Mouse (Mus musculus): ENCODE measurements around the gene Cpne8.

Gene Cpne8

DNA sequence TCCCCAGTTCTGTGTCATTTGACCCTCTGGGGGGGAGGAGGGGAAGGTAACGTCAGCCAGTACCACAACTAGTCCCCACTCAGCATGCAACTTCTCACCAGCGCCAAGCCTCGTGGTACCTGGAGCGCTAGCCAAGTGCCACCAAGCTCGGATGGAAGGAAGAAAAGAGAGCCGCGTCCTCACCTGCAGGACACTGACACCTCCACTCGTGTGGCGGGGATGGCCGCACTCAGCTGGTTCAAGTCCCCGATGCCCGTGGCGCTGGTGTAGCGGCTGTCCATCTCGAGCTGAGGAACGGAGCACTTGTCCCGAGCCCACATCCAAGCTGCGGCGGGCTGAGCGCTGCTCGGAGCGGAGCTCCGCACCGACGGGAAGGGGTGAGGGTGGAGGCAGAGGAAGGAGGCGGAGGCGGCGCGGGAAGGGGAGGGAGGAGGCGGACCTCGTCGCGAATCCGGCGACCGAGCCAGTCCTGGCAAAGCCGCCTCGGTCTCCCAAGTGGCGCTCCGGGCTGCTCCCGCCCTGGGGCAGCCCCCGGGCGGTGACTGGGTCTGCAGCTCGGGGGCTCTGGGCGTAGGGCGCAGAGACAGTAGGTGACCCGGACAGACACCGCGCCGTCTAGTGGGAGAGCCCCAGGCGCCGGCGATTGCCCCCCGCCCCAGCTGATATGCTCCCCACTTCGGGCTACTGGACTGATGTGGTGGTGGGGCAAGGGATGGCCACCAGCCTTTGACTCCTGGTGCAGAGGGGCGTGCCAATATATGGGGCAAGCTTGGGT, at the start of gene Cpne8:
Gene Cpne8 (minus strand): TSS at position 448 of the 775 bp plus-strand sequence.
- peak; percentile 35 for DNase-seq (ENCODE audit: low spot score)

DNA sequence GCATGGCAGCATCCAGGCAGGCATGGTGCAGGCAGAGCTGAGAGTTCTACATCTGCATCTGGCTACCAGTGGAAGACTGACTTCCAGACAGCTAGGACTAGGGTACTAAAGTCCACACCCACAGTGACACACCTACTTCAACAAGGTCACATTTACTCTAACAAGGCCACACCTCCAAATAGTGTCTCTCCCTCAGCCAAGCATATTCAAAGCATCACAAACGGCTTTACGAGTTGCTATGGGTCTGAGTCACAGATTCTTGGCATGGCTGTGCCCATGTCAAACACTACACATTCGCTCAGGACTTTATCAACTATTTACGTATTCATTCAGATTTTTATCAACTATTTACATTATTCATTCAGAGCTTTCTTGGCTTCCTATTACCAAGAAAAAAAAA, 38.5 kb upstream of the Cpne8 start:
- no peak for DNase-seq (ENCODE audit: low spot score)

DNA sequence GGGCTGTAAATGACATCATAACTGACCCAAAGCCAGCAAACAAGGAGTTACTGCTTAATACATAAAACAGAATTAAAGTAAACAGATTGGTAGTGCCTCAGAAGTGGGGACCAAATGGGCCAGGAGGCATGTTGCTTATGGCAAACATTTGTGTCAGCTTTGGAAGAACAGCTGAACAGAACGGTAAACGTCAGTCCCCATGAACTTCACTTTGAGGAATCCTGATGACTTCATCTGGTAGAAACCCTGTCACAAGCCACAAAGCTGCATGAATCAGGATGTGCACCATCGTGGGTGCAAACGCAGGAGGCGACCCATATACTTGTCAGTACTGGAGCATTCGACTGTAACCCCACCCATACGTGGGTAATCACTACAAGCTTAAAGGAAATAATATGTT, 30.1 kb upstream of the Cpne8 start:
- no peak for DNase-seq (ENCODE audit: low spot score)

DNA sequence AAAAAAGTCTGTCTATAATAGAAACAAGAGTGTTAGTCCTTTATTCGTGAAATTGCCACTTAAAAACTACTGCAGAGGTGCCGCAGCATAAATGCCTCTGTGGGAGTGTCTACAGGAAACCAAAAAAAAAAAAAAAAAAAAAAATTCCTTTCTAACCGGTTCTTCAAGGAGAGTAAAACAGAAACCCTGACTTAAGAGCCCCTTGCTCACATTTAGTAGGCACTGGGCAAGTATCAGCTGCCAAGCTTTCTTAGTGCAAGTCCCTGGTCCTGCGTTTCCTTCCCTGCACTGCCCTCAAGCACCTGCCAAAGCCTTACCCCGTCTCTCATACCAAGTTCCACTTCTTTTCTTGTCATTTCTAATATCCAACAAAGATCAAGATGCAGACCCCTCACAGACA, 25.1 kb upstream of the Cpne8 start:
- no peak for DNase-seq (ENCODE audit: low spot score)

DNA sequence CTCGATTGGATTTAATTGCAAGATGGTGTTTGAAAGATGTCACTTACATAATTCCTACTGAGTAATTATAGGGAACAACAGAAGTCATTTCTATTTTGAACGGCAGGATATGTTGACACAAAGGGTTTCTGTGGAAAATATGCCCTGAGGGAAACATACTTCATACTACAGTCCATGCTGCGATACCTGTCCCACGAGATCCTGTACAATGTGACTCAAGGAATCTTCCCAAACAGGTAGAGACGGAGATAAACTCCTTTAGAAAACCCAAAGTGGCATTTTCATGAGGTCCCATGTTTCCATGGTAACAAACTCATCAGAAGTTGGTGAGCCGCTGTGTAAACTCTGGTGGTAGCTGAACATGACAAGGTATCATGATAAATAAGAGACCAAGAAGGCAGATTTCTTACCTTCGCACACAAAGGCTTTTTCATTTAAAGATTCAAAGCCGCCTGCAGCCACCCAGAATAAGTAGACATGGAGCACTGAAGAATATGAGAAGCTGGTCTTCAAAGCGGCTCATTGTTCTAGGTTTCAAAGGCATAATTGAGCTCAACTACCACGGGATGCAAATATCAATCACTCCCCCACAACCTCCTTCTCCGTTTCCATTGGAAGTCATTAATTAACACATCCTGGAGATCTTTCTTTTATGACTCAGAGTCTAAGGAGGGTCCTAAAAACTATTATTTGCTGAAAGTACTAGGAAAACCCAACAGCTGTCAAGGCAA, 24.4 kb upstream of the Cpne8 start:
- DNase-seq (ENCODE audit: low spot score): no peak

DNA sequence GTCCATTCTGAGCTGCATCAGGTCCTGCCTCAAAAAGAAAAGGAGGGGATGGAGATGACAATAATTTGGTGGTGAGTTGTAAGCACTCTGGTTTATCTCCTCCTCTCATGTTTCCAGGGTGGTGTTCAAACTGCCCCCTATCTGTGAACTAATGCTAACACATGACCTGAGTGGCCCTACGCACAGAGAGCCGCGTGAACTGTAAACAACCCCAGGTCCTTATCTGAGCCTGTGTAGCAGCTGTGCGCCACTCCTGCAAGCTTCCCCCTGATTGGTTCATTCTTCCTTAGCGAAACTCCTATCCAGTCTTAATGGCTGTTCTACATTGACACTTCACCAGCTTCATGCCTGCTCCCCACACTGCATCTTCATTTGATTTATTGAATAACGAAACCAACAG, 7.5 kb upstream of the Cpne8 start:
- DNase-seq (ENCODE audit: low spot score): no peak

DNA sequence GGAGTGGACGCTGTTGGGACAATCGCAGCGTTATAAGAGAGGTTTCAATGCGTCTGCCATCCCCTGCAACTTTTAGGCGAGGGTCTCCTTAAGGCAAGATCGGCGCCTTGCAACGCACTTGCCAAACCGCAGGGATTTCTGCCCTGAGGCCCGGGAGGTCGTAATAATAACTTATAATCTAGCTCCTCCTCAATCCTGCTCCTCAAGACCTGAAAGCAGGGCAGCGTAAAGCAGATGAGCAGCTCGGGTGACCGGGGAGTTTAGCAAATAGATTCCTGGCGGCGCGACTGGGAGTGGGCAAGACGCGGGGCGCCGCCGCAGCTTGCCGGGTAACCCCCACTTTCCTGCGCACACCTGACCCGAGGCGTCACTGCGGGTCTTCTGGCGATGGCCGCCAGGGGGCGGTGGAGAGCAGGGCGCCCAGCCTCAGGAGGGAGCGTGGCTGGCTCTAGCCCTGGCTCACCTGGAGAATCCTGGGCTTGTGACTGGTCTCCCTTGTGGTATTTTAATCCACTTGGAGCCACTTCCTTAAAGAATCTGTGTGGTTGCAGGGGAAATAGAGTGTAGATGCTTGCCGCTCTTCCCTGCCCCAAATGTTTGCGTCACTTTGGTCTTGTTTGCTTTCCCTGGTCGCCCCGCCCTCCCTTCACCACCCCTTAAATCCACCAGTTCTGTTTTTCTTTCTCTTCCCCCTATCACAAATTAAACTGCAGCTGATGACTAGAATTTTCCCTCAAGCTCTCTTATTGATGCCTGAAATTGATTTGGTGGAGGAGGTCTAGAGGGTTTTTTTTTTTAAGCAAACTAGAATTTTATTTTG, 738 bp upstream of the Cpne8 start:
- peak; percentile 24 for DNase-seq (ENCODE audit: low spot score)

DNA sequence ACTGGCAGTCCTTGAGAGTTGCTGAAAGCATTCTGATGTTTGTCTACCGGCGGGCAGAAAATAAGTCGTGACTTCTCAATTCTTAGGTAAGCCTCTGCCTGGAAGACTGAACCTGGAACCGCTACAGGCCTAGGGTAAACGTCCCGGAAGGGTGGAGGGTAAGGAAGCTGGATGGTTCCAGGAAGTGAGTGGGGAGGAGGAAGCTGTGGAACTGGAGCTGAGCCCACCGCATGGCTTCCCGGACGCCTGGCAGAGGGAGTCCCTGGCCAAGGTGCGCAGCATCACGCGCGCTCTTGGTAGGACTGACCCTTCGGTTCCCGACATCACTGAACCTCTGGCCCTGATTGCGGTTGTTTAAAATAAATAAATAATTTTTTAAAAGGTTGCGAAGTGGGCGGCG, 744 bp downstream of the Cpne8 start:
- DNase-seq (ENCODE audit: low spot score): no peak

DNA sequence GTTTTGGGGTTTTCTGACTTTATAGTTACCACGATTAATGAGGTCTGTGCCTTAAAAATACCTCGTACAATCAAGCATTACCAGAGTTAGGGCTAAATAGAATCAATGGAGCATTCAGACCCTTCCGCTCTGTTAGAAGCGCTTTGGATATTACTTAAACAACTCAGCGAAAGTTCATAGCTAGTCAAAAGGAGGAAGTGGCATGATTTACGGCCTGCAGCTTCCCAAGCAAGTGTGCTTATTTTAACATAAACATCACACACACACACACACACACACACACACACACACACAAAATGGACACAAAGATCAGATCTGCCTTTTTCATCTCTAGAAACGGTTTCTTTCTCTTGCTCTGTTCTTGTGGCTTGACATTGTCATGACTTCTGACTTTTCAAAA, 9.7 kb downstream of the Cpne8 start:
- DNase-seq (ENCODE audit: low spot score): no peak

DNA sequence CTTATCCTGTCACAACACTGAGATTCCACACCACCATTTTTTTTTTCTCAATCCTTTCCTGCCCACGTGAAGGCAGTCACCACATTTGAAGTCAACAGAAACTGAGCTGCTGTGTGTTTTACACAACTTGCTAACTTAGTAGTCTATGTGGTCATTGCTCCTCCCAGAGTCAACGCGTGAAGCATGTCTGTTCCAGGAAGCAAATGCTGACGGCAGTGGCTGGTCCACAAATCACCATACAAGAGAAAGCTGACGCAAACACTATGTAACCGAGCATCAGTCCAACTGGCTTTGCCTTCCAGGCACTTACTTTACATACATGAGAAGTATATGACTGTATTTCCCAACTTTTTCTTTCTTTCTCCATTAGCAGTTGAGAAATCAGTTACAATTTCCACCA, 12.3 kb downstream of the Cpne8 start:
- no peak for DNase-seq (ENCODE audit: low spot score)

DNA sequence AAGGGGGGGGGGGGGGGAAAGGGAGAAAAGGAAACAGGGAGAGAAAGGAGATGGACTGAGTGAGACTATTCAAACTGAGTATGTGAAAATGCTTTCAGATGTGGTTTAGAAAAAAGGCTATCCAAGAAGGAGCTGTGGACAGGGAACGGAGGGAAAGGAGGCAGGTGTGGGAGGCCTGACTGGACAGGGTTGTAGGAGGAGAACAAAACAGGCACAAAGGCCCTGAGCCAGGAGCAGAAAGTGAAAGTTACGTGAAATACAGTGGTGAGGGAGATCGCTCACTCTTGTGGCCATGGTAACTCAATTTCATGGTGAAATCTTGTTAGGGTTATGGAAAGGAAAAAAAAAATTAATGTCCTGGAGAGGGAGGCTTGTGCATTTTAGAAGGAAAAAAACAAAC, 14.6 kb downstream of the Cpne8 start:
- no peak for DNase-seq (ENCODE audit: low spot score)

DNA sequence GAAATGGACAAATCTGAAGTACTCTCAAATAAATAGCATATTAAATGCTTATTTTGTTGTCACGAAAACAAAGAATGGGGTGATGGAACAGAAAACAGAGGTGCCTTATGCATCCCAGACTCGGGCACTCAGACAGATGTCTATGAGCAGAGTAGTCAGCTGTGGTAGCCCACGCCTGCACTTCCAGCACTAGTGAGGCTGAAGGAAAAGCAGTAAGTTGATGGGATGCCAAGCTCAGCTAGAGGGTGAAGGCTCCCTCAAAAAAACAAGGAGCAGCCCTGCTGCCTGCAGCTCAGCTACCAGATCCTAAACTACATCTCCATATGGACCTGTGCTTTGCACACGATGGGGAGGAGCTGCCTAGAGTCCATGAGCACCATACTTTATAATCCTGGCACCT, 15.6 kb downstream of the Cpne8 start:
- DNase-seq (ENCODE audit: low spot score): no peak

DNA sequence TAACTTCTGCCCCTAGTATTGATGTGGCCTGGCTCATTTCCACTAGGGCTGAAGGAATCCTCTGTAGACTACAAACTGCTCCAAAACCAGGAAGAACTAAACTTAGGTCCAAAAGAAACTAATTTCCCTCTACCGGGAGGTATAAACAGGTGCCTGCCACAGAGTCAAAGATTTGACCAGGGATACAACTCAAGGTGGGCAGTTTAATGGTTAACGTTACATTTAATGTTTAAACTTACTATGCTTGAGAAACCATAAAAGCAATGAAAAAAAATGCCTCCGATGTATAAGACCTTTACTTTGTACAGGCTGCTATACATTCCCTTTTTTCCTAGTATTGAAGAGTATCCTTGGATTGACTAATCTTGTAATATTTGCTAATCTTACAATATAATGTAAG, 18.5 kb downstream of the Cpne8 start:
- no peak for DNase-seq (ENCODE audit: low spot score)

DNA sequence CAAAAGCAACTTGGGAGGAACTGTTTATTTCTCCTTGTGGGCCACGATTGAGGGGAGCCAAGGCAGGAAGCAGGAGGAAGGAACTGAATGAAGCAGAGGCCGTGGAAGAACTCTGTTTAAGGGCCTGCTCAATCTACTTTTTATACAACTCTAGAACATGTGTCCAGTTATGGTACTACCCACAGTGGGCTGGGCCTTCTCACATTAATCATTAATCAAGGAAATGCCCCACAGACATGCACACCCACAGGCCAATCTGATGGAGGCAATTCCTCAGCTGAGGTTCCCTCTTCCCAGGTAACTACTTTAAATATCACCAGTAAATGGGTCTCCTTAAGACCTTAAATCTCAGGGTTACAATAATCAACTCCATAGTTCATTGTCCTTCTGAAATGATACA, 21.2 kb downstream of the Cpne8 start:
- no peak for DNase-seq (ENCODE audit: low spot score)

DNA sequence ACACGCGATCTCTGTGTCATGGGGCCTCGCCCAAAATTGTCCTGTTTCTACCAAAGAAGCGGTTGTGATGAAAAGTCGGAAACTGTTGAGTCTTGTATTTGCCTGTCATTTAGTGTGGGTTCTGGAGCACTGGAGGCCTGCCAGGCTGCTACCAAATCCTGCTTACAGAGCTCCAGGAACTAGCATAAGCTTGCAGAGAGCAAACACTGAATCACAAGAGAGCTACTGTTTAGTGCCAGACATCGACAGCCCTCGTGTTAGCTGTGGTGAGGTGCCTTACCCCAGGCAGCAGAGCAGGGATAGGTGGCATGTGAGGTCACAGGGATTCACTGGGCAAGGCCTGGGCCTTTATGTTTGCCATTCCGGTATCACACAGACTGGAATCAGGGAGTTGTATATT, 22.7 kb downstream of the Cpne8 start:
- DNase-seq (ENCODE audit: low spot score): no peak

DNA sequence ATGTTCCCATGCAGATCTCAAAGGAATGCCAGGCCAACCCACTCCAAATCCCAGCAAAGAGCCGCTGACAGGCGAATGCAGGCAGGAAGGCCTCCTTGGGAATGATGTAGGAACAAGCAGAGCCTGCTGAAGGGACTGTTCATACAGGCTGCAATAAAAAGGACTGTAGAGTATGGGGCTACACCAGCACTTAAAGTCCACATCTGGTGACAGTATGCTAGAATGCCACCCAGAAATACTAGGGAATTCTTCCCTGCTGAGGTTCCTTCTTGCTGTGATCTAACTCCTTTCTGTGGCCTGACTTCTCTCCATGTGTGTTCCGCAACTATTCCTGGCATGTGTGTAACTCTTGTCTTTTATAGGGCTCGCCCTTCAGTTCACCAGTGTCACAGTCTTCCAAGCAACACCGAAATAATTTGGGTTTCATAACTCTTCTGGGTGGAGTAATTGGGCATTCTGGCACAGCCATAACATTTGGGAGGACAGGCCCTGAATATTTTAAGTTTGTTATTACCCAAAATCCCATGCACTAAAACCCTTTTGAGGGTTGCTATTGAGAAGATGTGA, 32.1 kb downstream of the Cpne8 start:
- DNase-seq (ENCODE audit: low spot score): no peak

DNA sequence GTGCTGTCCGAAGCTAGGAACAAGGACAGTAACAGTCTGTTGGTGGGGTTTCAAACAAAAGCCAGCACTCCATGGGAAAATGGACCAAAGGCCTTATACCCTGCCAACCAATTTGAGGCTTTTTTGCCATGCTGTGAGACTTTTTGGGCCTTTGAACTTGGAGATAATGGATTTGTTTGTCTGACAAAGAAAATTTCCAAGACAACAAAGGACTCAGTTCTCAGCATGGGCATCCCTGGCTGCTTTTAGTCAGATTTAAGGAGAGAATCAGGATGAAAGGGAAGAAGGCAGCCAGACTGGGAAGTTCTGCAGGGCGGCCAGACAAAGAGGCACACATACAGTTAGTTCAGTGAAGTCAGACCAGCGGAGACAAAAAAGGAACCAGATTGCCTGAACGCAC, 32.9 kb downstream of the Cpne8 start:
- no peak for DNase-seq (ENCODE audit: low spot score)

DNA sequence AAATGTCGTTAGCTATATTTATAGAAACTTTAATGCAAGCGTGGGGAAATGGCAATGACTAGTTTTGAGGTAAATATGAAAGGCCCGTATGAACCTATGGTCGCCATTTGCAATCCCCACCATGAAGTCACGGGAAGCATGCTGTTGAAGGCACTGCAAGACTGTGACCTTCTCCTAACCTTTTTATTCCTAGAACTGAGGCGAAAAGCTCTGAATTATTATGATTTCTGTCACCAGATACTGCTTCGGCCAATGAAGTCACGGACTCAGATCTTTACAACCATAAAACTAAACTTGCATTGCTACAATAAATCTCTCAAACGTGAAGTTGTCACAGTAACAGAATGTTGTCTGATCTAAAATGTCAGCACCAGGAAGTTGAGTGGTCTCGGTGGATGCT, 33.4 kb downstream of the Cpne8 start:
- no peak for DNase-seq (ENCODE audit: low spot score)

DNA sequence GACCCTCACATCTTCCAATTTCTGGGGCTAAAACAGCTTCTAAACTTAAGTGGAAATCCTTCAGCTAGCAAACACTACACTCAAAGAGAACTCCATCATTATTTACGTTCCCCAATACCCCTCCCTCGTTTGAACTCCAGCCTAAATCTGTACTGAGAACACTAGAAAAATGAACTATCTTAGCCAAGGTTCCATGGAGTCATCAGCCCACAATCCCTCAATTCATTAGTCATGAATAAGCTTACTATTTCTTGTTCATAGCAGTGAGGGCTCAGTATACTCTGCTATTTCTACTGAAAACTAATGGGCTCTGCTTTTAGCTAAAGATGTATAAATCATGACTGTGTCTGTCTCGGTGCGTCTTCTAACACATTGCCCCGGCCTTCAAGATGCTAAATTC, 55.0 kb downstream of the Cpne8 start:
- no peak for DNase-seq (ENCODE audit: low spot score)

DNA sequence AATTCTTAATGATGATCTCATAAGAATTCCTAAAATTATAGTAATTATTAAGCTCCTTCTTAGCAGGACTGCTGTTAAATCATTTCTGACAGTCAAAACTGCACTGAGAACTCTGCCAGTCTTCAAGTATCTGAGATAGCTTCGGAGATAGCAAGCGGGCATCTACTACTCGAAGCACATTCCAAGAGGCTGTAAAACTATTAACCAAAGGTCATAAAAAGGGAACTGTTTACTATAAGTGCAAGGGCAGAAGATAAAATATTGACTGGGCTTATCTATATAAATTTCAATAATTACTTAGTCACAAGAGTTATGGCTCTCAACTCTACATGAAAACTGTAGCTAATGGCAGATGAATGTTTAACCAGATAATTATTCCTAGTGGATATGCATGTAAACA, 57.2 kb downstream of the Cpne8 start:
- no peak for DNase-seq (ENCODE audit: low spot score)

DNA sequence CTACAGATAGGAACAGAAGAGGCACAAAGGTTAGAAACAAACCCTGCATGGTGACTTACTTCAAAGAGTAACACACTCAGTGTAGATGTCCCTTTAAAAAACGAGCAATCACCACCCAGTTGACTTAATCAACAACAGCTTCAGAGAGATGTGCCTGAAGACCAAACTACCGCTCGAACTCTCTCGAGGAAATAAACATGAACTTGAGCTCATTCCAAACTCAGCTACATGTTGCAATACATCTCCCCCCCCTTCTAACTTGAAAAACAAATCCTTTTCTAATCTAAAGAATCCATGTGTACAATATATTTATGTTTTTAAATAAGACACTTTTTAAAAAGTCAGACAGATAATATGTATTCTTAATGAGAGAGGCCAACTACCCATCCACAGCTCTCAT, 59.5 kb downstream of the Cpne8 start:
- no peak for DNase-seq (ENCODE audit: low spot score)

DNA sequence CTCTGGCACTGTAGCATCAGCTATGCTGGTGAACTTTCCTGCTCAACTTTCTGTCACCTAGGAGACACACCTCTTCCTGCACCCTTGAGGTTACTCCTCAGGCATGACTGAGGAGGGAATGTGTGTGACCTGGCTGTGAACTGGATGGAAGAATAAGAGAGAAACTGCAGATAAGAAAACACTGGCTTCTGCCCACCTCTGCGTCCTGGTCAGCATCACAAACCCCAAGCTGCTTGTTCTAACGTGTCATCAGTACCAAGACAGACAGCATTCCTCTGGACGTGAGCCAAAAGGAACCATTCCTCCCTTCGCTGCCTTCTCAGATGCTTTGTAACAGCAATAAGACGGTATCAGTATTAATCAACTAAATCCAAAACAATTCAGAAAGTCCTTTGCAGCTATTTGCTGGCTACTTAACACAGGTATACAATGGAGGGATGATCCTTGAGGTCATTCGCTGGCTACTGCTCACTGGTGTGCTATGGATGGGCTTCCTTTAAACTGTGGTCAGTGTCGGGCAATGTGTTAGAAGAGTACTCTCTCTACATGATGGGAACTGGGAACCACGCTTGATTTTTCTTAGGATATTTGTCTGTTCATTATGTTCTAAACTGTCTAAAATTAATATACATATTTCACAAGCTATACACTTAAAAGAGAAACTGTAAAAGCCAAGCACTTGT, 63.0 kb downstream of the Cpne8 start:
- no peak for DNase-seq (ENCODE audit: low spot score)

Data from ovary, postnatal 10 days (tissue).